Mouse (Mus musculus) midbrain, embryonic 10.5 days (tissue): ENCODE data around the gene Rhebl1. TPM values are rescaled to one million over a fixed set of nuclear protein-coding genes. Genes with fewer than 3 reads are reported as not detected.

Experiments used
- DNase-seq: peaks from one replicate; pipeline ENCODE4 v3.0.0-alpha.2; 2017; ENCODE audit warnings: low spot score
- H3K27ac ChIP-seq: fragments of 300-500 bp; sonication (generic); replicated peaks from 2 replicates; pipeline ENCODE4 v1.5.1; 2016; ENCODE audit warnings: mild to moderate bottlenecking
- H3K27me3 ChIP-seq: fragments of 300-500 bp; sonication (generic); 2 replicates; pipeline ENCODE4 v1.6.1; 2016; ENCODE audit warnings: low read depth, mild to moderate bottlenecking; ENCODE audit not compliant: poor library complexity, severe bottlenecking
- H3K36me3 ChIP-seq: fragments of 300-500 bp; sonication (generic); 2 replicates; pipeline ENCODE4 v1.6.1; 2016; ENCODE audit warnings: mild to moderate bottlenecking, moderate library complexity
- H3K4me1 ChIP-seq: fragments of 300-500 bp; sonication (generic); 2 replicates; pipeline ENCODE4 v1.6.1; 2016
- H3K4me3 ChIP-seq: fragments of 300-500 bp; sonication (generic); 2 replicates; pipeline ENCODE4 v1.5.1; 2016; ENCODE audit warnings: mild to moderate bottlenecking, moderate library complexity
- H3K9me3 ChIP-seq: fragments of 300-500 bp; sonication (generic); replicated peaks from 2 replicates; pipeline ENCODE4 v1.6.1; 2016; ENCODE audit warnings: mild to moderate bottlenecking
- WGBS: fragments of 180-500 bp; shearing (Covaris S2); methylation state at CpG from one replicate; pipeline ENCODE4 v1.1.7; 2016; 5-methylcytosine and 5-hydroxymethylcytosine counted together
- polyA plus RNA-seq: library from polyadenylated mRNA; unstranded; fragments of >200 nt; fragmentation: Nextera tagmentation; extraction: Ambion mirVana; gene quantifications from 2 replicates; pipeline ENCODE4 v1.2.1, GENCODE M21; 2016

Gene Rhebl1
- polyA plus RNA-seq, 1 experiment from 2014 or later: 23.9 TPM

DNA sequence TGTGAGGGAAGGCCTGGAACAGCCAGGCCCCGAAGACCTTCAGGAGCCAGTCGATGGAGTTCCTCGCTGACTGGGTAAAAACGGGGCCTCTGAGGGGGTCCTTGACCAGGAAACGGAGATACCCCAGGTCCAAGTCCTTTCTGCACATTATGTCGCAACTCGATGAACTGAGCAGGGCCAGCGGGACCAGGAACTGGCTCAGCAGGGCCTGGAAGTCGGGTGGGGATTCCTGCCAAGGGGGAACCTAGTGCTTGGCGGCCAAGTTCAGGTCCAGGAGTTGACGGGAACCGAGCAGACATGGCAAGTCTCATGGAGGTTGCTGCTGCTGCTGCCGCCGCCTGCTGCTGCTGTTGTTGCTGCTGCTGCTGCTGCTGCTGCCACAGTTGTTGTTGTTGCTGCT lies 43.7 kb downstream of the Rhebl1 start:
- no peak overlapping the region for H3K4me3 ChIP-seq
- no peak overlapping the region for H3K27ac ChIP-seq
- no peaks in the 10 kb centered on the region for H3K9me3 ChIP-seq
- H3K4me1 ChIP-seq: no peaks in the 10 kb centered on the region
- peaks cover 100% of the 10 kb centered on the region for H3K36me3 ChIP-seq
- H3K27me3 ChIP-seq: no peaks in the 10 kb centered on the region
- WGBS: 94% methylated on average over 14 of the region's 14 CpGs
- no peak for DNase-seq

DNA sequence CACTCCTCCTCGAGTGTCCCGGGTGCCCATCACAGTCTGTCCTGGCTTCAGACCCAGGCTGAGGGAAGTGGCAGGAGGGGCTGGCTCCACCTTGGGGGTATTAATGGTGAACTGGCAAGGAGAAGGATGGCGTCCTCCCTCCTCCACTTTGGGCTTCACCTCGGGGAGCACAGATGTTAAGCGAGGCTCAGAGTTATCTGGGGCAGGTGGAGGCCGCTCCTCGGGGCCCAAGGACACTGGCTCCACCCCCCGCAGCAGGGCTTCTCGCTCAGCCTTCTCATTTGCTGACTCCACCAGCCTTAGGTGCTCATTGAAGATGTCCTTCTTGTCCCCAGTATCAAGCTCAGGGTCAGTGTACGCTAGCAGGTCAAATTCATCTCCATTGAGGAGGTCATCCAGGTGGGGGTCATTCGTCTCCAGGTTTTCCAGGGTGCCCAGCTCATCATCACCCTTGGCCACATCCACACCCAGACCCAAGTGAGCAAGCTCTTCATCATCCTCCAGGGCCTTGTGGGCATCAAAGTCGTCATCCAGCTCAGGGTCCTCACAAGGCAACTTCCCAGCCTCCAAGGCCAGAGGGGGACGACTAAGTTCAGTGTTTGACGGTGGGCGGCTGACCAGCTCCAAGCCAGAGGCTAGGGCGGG lies 44.3 kb downstream of the Rhebl1 start:
- H3K27me3 ChIP-seq: no peaks in the 10 kb centered on the region
- no peak overlapping the region for H3K27ac ChIP-seq
- peaks cover 100% of the 10 kb centered on the region for H3K36me3 ChIP-seq
- no peak for DNase-seq
- H3K9me3 ChIP-seq: no peaks in the 10 kb centered on the region
- H3K4me3 ChIP-seq: no peak overlapping the region
- 92% methylated on average over 16 of the region's 16 CpGs for WGBS
- H3K4me1 ChIP-seq: no peaks in the 10 kb centered on the region

DNA sequence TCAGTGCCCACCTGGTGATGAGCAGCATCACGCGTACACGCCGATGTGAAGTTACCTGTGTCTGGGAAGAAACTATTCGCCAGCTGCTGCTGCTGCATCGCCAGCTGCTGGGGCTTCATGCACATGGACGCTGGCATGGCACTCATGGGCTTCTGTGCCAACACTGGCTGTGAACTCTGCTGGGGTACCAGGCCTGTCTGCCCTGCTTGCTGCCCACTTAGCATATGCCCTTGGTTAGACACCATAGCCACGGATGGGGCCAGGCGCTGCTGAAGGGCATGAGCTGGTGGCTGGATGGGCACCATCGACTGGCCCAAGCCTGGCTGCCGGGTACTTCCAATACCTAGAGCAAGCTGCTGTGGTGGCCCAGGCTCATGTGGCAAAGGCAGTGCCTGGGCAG lies 45.2 kb downstream of the Rhebl1 start:
- 95% methylated on average over 11 of the region's 11 CpGs for WGBS
- Histone ChIP-seq H3K4me1 (no peaks in the 10 kb centered on the region), H3K27me3 (no peaks in the 10 kb centered on the region), H3K36me3 (peaks cover 100% of the 10 kb centered on the region), H3K9me3 (no peaks in the 10 kb centered on the region), H3K27ac (no peak overlapping the region), H3K4me3 (no peak overlapping the region)
- DNase-seq: no peak

DNA sequence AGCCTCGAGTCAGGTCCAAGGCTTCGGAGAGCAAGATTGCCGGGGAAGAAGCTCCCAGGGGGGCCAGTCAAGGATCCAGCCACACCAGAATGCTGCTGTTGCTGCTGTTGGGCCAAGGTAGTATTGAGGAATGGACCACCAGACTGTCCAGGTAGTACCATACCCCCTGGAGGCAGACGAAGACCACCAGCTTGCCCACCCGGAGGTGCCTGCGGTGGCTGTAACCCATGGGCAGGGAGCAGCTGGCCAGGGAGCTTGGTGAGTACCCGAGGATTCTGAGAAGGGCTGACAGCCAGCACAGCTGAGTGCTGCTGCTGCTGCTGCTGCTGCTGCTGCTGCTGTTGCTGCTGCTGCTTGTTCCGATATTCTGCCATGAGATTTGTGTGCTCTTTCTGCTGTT lies 48.2 kb downstream of the Rhebl1 start:
- no peaks in the 10 kb centered on the region for H3K27me3 ChIP-seq
- no peak overlapping the region for H3K27ac ChIP-seq
- no peak overlapping the region for H3K4me3 ChIP-seq
- no peaks in the 10 kb centered on the region for H3K4me1 ChIP-seq
- DNase-seq: no peak
- H3K9me3 ChIP-seq: no peaks in the 10 kb centered on the region
- 93% methylated on average over 8 of the region's 8 CpGs for WGBS
- peaks cover 100% of the 10 kb centered on the region for H3K36me3 ChIP-seq

DNA sequence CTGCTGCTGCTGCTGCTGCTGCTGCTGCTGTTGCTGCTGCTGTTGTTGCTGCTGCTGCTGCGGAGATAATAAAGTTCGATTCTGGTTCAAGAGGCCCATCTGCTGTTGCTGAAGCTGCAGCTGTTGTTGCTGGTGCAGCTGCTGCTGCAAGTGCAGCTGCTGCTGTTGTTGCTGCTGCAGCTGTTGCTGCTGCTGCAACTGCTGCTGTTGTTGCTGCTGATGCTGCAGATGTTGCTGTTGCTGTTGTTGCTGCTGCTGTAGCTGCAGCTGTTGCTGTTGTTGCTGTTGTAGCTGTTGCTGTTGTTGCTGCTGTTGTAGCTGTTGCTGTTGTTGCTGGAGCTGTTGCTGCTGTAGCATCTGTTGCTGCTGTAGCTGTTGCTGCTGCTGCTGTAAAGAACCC lies 49.2 kb downstream of the Rhebl1 start:
- no peak overlapping the region for H3K4me3 ChIP-seq
- 96% methylated on average over 2 of the region's 2 CpGs for WGBS
- no peak for DNase-seq
- peaks cover 100% of the 10 kb centered on the region for H3K36me3 ChIP-seq
- H3K4me1 ChIP-seq: no peaks in the 10 kb centered on the region
- no peak overlapping the region for H3K27ac ChIP-seq
- no peaks in the 10 kb centered on the region for H3K27me3 ChIP-seq
- H3K9me3 ChIP-seq: no peaks in the 10 kb centered on the region

DNA sequence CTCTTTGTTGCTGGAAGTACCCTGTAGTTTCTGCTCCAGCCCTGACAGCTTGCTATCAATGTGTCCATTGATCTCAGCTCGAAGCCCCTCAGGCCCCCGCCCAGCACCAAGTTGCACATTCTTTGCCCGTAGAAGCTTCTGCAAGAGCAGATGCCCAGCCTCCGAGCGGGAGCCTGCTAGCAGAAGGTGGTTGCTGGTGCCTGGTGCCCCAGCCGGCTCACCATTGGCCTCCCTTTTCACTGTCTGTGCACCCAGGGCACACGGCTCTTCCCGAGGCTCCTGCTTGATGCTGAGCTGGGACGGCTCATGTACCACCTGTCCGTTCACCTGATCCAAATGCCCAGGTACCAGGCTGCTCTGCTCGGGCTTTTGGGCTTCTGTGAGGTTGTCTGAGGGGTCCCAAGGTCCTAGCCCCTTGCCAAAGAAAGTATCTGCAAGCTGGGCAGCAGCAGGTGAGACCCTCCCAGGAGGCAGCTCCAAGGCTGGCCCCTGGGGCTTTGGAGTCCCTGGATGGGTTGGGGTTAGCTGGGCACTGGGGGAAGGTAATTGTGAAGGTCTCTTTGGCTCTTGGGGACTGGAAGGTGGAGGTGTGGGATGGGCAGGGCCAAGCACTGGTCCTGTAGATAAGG lies 50.6 kb downstream of the Rhebl1 start:
- no peaks in the 10 kb centered on the region for H3K9me3 ChIP-seq
- no peaks in the 10 kb centered on the region for H3K4me1 ChIP-seq
- 92% methylated on average over 11 of the region's 11 CpGs for WGBS
- H3K27me3 ChIP-seq: no peaks in the 10 kb centered on the region
- DNase-seq: no peak
- H3K27ac ChIP-seq: no peak overlapping the region
- no peak overlapping the region for H3K4me3 ChIP-seq
- H3K36me3 ChIP-seq: peaks cover 100% of the 10 kb centered on the region

DNA sequence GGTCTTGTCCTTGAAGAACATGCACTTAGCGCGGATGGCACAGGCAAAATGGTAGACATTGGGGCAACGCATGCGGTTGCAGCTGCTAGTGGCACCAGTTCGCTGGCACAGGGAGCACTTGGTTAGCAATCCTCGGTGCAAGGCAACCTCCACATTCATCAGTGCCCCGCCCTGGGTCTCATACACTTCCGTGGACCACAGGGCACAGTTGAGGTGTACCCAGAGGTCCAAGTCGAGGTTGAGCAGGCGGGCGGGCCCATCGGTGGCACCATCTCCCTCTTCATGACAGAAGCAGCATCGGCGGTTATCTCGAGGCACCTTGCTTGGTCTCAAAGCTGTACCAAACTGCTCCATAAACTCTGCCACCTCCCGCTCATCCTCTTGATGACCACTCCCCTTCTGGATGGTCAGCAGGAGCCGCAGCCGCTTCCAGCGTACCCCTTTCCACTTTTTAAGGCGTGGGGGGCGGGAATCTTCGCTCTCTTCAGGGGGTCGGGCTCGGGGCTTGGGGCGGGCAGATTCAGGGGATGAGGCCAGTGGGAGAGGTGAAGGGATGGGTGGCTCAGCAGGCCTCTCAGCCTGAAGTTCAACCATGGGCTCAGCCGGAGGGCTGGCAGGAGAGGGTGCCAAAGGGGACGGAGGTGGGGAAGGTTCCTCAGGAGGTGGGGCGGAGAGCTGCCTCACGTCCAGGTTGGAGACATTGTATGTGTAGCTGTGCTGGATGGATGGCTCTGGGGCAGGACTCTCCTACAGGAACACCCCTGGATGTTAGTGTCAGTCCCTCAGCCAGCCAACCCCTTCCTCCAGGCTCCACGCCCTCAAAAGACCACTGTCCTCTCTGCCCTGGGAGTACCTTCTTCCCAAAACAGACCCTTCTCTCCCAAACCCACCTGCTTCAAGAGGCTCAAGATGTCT lies 54.4 kb downstream of the Rhebl1 start:
- Histone ChIP-seq H3K4me3 (no peak overlapping the region), H3K36me3 (peaks cover 100% of the 10 kb centered on the region), H3K27me3 (no peaks in the 10 kb centered on the region), H3K9me3 (no peaks in the 10 kb centered on the region), H3K4me1 (no peaks in the 10 kb centered on the region), H3K27ac (no peak overlapping the region)
- DNase-seq: no peak
- WGBS: 96% methylated on average over 30 of the region's 30 CpGs

DNA sequence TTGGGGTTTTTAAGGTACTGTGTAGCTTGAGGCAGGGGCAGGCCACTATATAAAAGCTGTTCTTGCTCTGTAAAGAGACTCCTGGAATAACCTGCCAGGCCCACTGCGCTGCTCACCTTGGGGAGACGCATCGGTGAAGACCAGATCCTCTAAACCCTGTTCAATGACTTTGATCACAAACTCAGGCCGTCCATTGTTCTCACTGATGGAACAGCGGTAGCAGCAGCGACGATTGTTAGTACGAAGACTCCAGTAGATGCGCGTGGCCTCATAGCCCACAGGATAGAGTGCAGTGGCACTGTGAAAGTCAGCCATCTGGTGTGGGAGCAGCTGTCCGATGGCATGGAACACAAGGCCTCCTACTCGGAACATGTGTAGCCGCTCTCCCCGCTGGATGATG lies 55.2 kb downstream of the Rhebl1 start:
- no peak overlapping the region for H3K27ac ChIP-seq
- peaks cover 100% of the 10 kb centered on the region for H3K36me3 ChIP-seq
- no peak for DNase-seq
- no peak overlapping the region for H3K4me3 ChIP-seq
- H3K4me1 ChIP-seq: no peaks in the 10 kb centered on the region
- no peaks in the 10 kb centered on the region for H3K27me3 ChIP-seq
- no peaks in the 10 kb centered on the region for H3K9me3 ChIP-seq
- 95% methylated on average over 14 of the region's 14 CpGs for WGBS

DNA sequence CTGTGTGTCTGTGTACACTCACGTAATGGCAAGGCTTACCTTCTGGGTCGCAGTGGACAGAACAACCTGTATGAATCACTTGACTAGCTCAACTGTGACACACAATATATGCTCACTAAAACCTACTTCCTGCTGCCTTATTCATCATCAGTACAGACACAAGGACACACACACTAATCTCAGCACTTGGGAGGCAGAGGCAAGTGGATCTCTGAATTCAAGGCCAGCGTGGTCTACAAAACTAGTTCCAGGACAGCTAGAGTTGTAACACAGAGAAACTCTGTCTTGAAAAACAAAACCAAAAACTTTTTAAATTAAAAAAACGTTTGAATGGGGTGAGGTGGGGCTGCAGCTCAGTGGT lies 56.6 kb downstream of the Rhebl1 start:
- no peaks in the 10 kb centered on the region for H3K9me3 ChIP-seq
- peaks cover 100% of the 10 kb centered on the region for H3K36me3 ChIP-seq
- H3K4me3 ChIP-seq: no peak overlapping the region
- no peak for DNase-seq
- WGBS: 78% methylated on average over 4 of the region's 4 CpGs
- no peak overlapping the region for H3K27ac ChIP-seq
- no peaks in the 10 kb centered on the region for H3K27me3 ChIP-seq
- peaks cover 5% of the 10 kb centered on the region for H3K4me1 ChIP-seq

DNA sequence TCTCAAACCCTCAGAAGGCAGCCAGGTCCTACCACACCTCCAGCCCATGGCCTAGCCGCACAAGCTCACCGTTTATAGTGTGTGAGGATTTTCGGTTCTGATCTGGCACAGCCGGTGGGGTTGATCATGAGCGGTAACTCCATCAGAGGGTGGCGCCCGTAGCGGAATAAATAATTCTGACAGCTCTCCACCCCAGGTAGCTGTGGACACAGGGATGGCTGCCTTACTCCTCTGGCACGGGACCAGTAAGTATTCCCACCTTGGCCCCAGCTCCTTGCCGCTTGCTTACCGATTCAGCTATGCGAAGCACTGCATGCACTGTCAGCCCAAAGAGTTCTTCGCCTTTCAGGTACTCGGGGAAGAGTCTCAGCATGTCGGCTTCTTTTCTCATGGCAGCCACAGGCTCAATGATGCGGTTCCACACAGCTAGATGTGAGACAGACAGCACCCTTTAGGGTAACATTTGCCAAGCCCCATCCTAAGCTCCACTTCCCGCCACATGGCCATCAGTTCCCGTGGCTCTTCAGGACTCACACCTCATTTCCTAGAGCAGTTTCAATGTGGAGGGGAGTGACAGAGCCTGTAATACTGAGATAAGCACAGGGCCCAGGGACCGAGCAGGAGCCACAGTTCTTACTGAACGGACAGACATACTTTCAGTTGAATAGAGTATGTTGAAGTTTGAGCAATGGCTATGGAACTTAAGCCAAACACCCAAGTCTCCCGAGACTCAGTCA lies 57.2 kb downstream of the Rhebl1 start:
- 95% methylated on average over 21 of the region's 21 CpGs for WGBS
- Histone ChIP-seq H3K27ac (no peak overlapping the region), H3K27me3 (no peaks in the 10 kb centered on the region), H3K36me3 (peaks cover 97% of the 10 kb centered on the region), H3K4me3 (no peak overlapping the region), H3K9me3 (no peaks in the 10 kb centered on the region), H3K4me1 (peaks cover 7% of the 10 kb centered on the region)
- no peak for DNase-seq

DNA sequence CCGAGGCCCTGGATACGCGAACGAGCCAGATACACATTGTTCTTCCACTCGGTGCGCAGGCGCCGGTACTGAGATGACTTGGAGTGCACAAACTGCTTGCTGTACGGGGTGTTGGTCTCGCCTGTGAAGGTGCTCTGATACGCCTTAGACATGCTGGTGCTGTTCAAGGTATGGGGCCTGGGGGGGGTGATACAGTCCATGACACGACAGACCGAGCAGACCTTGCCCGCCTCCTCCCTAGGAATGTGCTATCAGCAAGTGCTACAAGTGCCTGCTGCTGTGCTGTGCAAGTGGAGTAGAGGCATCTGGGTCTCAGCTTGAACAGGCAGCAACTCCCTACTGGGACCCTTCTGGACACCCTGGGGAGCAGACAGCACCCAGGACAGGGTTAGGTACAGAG lies 59.0 kb downstream of the Rhebl1 start:
- H3K4me3 ChIP-seq: no peak overlapping the region
- WGBS: 95% methylated on average over 14 of the region's 14 CpGs
- H3K4me1 ChIP-seq: peaks cover 21% of the 10 kb centered on the region
- H3K36me3 ChIP-seq: peaks cover 78% of the 10 kb centered on the region
- DNase-seq: no peak
- H3K27ac ChIP-seq: no peak overlapping the region
- H3K9me3 ChIP-seq: no peaks in the 10 kb centered on the region
- no peaks in the 10 kb centered on the region for H3K27me3 ChIP-seq

DNA sequence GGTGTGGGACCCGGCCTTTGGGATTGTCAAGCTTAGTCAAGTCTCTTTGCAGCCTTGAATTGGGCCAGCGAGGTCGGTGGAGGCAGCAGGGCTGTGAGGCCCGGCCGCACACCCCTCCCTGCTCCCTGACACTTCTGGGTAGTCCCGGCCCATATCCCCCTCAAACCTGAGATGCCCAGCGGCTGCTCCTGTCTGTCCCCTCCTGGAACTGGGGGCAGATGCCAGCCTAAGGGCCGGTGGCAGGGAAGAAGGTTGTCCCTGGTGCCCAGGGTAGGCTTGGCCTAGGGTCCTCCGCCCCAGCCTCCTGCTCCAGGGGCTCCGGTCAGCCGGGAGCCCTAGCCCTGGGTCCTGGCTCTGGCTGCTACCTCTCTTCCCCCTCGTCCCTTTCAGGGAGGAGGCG lies 60.3 kb downstream of the Rhebl1 start:
- Histone ChIP-seq H3K27ac (no peak overlapping the region), H3K36me3 (peaks cover 69% of the 10 kb centered on the region)
- WGBS: 87% methylated on average over 13 of the region's 13 CpGs

More for the DNA sequence above, 60.3 kb downstream of the Rhebl1 start:
- Histone ChIP-seq H3K4me3 (no peak overlapping the region), H3K9me3 (no peaks in the 10 kb centered on the region), H3K27me3 (no peaks in the 10 kb centered on the region), H3K4me1 (peaks cover 33% of the 10 kb centered on the region)
- no peak for DNase-seq
